Mouse (Mus musculus): ENCODE data around the gene Creb5. TPM values are rescaled to one million over a fixed set of nuclear protein-coding genes. Genes with fewer than 3 reads are reported as not detected.

Gene Creb5
- polyA plus RNA-seq, 1 experiment from 2014 or later = 11.7 TPM

GRCm38 (mm10) chr6:53286389-53287037 lies 557 bp upstream of the Creb5 start:
- H3K4me1 ChIP-seq (ENCODE audit: control insufficient read depth, insufficient read depth, low read length) = no peaks in the 10 kb centered on the region

GRCm38 (mm10) chr6:53287562-53288381 lies 702 bp downstream of the Creb5 start:
- Histone ChIP-seq H3K9ac (replicated peaks; ENCODE audit: low read length) (peak overlapping the region; percentile 71), H3K4me1 (ENCODE audit: control insufficient read depth, insufficient read depth, low read length) (no peaks in the 10 kb centered on the region), H3K4me2 (ENCODE audit: low read depth, low read length) (peak overlapping the region; percentile 92), H3K27me3 (ENCODE audit: control insufficient read depth, insufficient read depth, low read length) (peaks cover 9% of the 10 kb centered on the region), H3K27ac (replicated peaks; ENCODE audit: low read depth, low read length) (no peak overlapping the region), H3K9me3 (replicated peaks; ENCODE audit: control insufficient read depth, low read length) (no peaks in the 10 kb centered on the region), H3K36me3 (replicated peaks; ENCODE audit: control insufficient read depth, insufficient read depth, low read depth, low read length) (no peaks in the 10 kb centered on the region), H3K4me3 (ENCODE audit: low read depth, low read length) (peak overlapping the region; percentile 67)
- DNase-seq (ENCODE audit: low spot score) (peak; percentile 54), ATAC-seq (replicated peaks; ENCODE audit: insufficient number of reproducible peaks, low FRiP score, low TSS enrichment, low read depth) (peak; percentile 56; the same call in 1 of the 2 replicates)
- under 1% methylated on average over 62 of the region's 63 CpGs for WGBS

More at GRCm38 (mm10) chr6:53286389-53287037, 557 bp upstream of the Creb5 start:
- Histone ChIP-seq H3K9me3 (replicated peaks; ENCODE audit: control insufficient read depth, low read length) (no peaks in the 10 kb centered on the region), H3K9ac (replicated peaks; ENCODE audit: low read length) (no peak overlapping the region; the same call in 1 of the 2 replicates), H3K4me2 (ENCODE audit: low read depth, low read length) (peak overlapping the region; percentile 92), H3K36me3 (replicated peaks; ENCODE audit: control insufficient read depth, insufficient read depth, low read depth, low read length) (no peaks in the 10 kb centered on the region), H3K27ac (replicated peaks; ENCODE audit: low read depth, low read length) (no peak overlapping the region), H3K27me3 (ENCODE audit: control insufficient read depth, insufficient read depth, low read length) (peaks cover 9% of the 10 kb centered on the region), H3K4me3 (ENCODE audit: low read depth, low read length) (peak overlapping the region; percentile 67)
- DNase-seq (ENCODE audit: low spot score) (peak; percentile 38), ATAC-seq (replicated peaks; ENCODE audit: insufficient number of reproducible peaks, low FRiP score, low TSS enrichment, low read depth) (peak; percentile 15)
- WGBS = 3% methylated on average over 20 of the region's 20 CpGs

- no peak overlapping the region for H3K27ac ChIP-seq (replicated peaks; ENCODE audit: low read depth, low read length)
- no peaks in the 10 kb centered on the region for H3K4me1 ChIP-seq (ENCODE audit: control insufficient read depth, insufficient read depth, low read length)
- peak; percentile 40 for DNase-seq (ENCODE audit: low spot score)
- 2% methylated on average over 24 of the region's 24 CpGs for WGBS
- H3K27me3 ChIP-seq (ENCODE audit: control insufficient read depth, insufficient read depth, low read length) = peaks cover 9% of the 10 kb centered on the region
- H3K4me3 ChIP-seq (ENCODE audit: low read depth, low read length) = peak overlapping the region; percentile 67
- H3K4me2 ChIP-seq (ENCODE audit: low read depth, low read length) = peak overlapping the region; percentile 92
- 0 out of 2 replicates have a peak overlapping the region, but pooled peaks have one; percentile 28 for H3K9ac ChIP-seq (replicated peaks; ENCODE audit: low read length)
- no peaks in the 10 kb centered on the region for H3K36me3 ChIP-seq (replicated peaks; ENCODE audit: control insufficient read depth, insufficient read depth, low read depth, low read length)
- no peaks in the 10 kb centered on the region for H3K9me3 ChIP-seq (replicated peaks; ENCODE audit: control insufficient read depth, low read length)
- ATAC-seq (replicated peaks; ENCODE audit: insufficient number of reproducible peaks, low FRiP score, low TSS enrichment, low read depth) = no peak
These were observed 1.8 kb downstream of the Creb5 start for GRCm38 (mm10) chr6:53288584-53289558.

- DNase-seq (ENCODE audit: low spot score) (no peak), ATAC-seq (replicated peaks; ENCODE audit: insufficient number of reproducible peaks, low FRiP score, low TSS enrichment, low read depth) (no peak)
- WGBS = 21% methylated on average over 5 of the region's 5 CpGs
- peak overlapping the region; percentile 67 for H3K4me3 ChIP-seq (ENCODE audit: low read depth, low read length)
- peak overlapping the region; percentile 92 for H3K4me2 ChIP-seq (ENCODE audit: low read depth, low read length)
- no peaks in the 10 kb centered on the region for H3K4me1 ChIP-seq (ENCODE audit: control insufficient read depth, insufficient read depth, low read length)
- H3K27me3 ChIP-seq (ENCODE audit: control insufficient read depth, insufficient read depth, low read length) = peaks cover 9% of the 10 kb centered on the region
- no peaks in the 10 kb centered on the region for H3K36me3 ChIP-seq (replicated peaks; ENCODE audit: control insufficient read depth, insufficient read depth, low read depth, low read length)
- no peaks in the 10 kb centered on the region for H3K9me3 ChIP-seq (replicated peaks; ENCODE audit: control insufficient read depth, low read length)
- no peak overlapping the region for H3K9ac ChIP-seq (replicated peaks; ENCODE audit: low read length)
- H3K27ac ChIP-seq (replicated peaks; ENCODE audit: low read depth, low read length) = no peak overlapping the region
These were observed 2.6 kb downstream of the Creb5 start for GRCm38 (mm10) chr6:53289659-53290058.

GRCm38 (mm10) chr6:53290215-53290990 lies 3.3 kb downstream of the Creb5 start:
- Histone ChIP-seq H3K9me3 (replicated peaks; ENCODE audit: control insufficient read depth, low read length) (no peaks in the 10 kb centered on the region), H3K4me2 (ENCODE audit: low read depth, low read length) (no peak overlapping the region), H3K4me3 (ENCODE audit: low read depth, low read length) (no peak overlapping the region), H3K27ac (replicated peaks; ENCODE audit: low read depth, low read length) (no peak overlapping the region), H3K27me3 (ENCODE audit: control insufficient read depth, insufficient read depth, low read length) (peaks cover 6% of the 10 kb centered on the region), H3K9ac (replicated peaks; ENCODE audit: low read length) (no peak overlapping the region), H3K36me3 (replicated peaks; ENCODE audit: control insufficient read depth, insufficient read depth, low read depth, low read length) (no peaks in the 10 kb centered on the region), H3K4me1 (ENCODE audit: control insufficient read depth, insufficient read depth, low read length) (no peaks in the 10 kb centered on the region)
- 30% methylated on average over 8 of the region's 8 CpGs for WGBS
- no peak for ATAC-seq (replicated peaks; ENCODE audit: insufficient number of reproducible peaks, low FRiP score, low TSS enrichment, low read depth)
- peak; percentile 56 for DNase-seq (ENCODE audit: low spot score)

GRCm38 (mm10) chr6:53292931-53293330 lies 5.9 kb downstream of the Creb5 start:
- DNase-seq (ENCODE audit: low spot score) (no peak), ATAC-seq (replicated peaks; ENCODE audit: insufficient number of reproducible peaks, low FRiP score, low TSS enrichment, low read depth) (no peak)
- Histone ChIP-seq H3K27ac (replicated peaks; ENCODE audit: low read depth, low read length) (no peak overlapping the region), H3K36me3 (replicated peaks; ENCODE audit: control insufficient read depth, insufficient read depth, low read depth, low read length) (no peaks in the 10 kb centered on the region), H3K4me2 (ENCODE audit: low read depth, low read length) (no peak overlapping the region), H3K9ac (replicated peaks; ENCODE audit: low read length) (no peak overlapping the region), H3K4me3 (ENCODE audit: low read depth, low read length) (no peak overlapping the region), H3K4me1 (ENCODE audit: control insufficient read depth, insufficient read depth, low read length) (no peaks in the 10 kb centered on the region), H3K9me3 (replicated peaks; ENCODE audit: control insufficient read depth, low read length) (no peaks in the 10 kb centered on the region), H3K27me3 (ENCODE audit: control insufficient read depth, insufficient read depth, low read length) (no peaks in the 10 kb centered on the region; the same call in 1 of the 2 replicates)
- 33% methylated on average over 1 of the region's 1 CpGs for WGBS

GRCm38 (mm10) chr6:53297851-53298250 lies 10.8 kb downstream of the Creb5 start:
- no peaks in the 10 kb centered on the region for H3K9me3 ChIP-seq (replicated peaks; ENCODE audit: control insufficient read depth, low read length)

More at GRCm38 (mm10) chr6:53297851-53298250, 10.8 kb downstream of the Creb5 start:
- 83% methylated on average over 5 of the region's 5 CpGs for WGBS
- H3K27me3 ChIP-seq (ENCODE audit: control insufficient read depth, insufficient read depth, low read length) = no peaks in the 10 kb centered on the region
- H3K4me1 ChIP-seq (ENCODE audit: control insufficient read depth, insufficient read depth, low read length) = no peaks in the 10 kb centered on the region
- H3K9ac ChIP-seq (replicated peaks; ENCODE audit: low read length) = no peak overlapping the region
- DNase-seq (ENCODE audit: low spot score) = no peak
- no peak overlapping the region for H3K4me3 ChIP-seq (ENCODE audit: low read depth, low read length)
- no peak overlapping the region for H3K27ac ChIP-seq (replicated peaks; ENCODE audit: low read depth, low read length)
- H3K4me2 ChIP-seq (ENCODE audit: low read depth, low read length) = no peak overlapping the region
- no peak for ATAC-seq (replicated peaks; ENCODE audit: insufficient number of reproducible peaks, low FRiP score, low TSS enrichment, low read depth)
- H3K36me3 ChIP-seq (replicated peaks; ENCODE audit: control insufficient read depth, insufficient read depth, low read depth, low read length) = no peaks in the 10 kb centered on the region
